Mouse (Mus musculus) megakaryocyte-erythroid progenitor cell, adult 5-6 weeks (primary cell): ENCODE measurements at regions not wholly inside any gene's neighbourhood (a gene's known extent, or its start where the extent isn't known, plus 50 kb on each side); places are given as distances from the start of the nearest gene placed in this dataset.

Experiments
- ATAC-seq: replicated peaks from 2 replicates; pipeline ENCODE4 v1.8.0; 2016; ENCODE audit warnings: mild to moderate bottlenecking, inconsistent platforms; ENCODE audit not compliant: severe bottlenecking, poor library complexity, low FRiP score, low TSS enrichment

DNA sequence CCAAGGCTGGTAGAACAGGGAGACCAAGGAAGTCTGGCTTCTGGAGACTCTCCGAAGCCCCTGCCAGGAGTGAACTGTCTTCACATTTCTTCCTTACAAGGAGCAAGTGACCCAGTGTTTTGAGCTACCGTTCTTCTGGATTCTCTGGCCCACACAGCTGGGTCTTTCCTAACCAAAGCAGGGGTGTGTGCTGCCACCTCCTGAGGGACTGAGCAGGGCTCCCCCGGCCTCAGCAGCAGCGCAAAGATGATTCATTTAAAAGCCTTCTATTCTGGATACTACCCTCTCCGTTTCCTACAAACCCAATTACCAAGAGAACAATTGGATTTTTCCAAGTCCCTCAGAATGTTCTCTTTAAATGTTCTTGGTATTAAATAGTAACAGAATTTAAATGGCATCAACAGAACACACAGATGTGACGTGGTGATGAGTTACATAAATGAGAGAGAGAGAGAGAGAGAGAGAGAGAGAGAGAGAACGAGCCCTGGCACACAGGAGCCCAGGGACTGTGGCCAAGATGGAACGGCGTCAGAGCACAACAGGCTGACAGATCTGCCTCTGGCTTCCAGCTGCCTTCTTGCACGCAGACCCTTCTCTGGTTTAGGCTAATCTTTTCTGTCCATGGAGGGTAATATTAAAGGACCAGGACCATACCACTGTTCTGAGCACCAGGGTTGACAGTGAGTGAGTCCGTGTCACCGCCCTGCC lies 191.6 kb downstream of the Agtpbp1 start:
- no peak for ATAC-seq

DNA sequence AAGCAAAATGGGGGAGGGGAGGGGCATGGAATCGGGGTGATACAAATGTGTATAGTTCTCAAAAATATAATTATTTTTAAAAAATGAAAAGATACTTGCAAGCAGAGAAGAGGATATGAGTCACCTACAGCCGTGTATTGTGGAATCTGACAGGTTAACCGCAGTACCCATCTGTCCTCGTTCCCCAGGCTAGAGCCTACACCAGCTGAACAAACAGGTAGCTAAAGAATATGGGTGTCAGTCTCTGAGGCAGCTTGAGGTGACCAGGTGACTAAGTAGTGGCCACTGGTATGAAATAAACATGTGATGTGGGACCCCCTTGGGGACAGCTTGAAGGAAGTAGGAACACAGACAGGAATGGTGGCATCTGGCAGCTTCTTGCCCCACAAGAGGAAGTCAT lies 192.2 kb downstream of the Agtpbp1 start:
- ATAC-seq = no peak

DNA sequence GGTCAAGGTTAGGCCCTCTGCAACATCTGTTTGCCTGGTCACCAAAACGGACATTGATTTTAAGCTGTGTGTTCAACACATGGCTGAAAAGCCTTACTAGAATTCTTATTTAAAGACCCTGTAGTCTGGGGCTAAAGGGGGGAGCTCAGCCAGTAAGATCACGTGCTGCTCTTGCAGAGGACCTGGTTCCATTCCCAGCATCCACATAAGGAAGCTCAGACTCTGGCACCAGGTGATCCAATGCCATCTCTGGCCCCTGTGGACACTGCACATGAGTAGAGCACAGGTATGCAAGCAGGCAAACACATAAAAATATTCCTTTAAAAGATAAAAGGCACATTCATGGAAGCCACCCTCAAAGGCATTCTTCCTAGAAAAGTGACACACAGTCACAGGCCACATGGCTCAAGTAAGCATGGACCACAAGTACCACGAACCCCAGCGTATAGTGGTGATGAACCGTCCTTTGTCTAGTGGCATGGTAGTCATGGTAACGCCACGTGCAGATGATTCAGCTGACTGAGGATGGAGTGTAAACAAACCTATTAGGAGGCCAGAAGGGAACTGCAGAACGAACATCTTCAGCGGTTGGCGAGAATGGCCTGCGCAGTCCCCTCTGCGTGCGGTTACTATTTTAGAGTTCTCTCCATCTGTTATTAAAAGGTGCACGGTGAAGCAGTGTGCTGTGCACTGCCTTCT lies 197.3 kb downstream of the Agtpbp1 start:
- ATAC-seq = no peak

DNA sequence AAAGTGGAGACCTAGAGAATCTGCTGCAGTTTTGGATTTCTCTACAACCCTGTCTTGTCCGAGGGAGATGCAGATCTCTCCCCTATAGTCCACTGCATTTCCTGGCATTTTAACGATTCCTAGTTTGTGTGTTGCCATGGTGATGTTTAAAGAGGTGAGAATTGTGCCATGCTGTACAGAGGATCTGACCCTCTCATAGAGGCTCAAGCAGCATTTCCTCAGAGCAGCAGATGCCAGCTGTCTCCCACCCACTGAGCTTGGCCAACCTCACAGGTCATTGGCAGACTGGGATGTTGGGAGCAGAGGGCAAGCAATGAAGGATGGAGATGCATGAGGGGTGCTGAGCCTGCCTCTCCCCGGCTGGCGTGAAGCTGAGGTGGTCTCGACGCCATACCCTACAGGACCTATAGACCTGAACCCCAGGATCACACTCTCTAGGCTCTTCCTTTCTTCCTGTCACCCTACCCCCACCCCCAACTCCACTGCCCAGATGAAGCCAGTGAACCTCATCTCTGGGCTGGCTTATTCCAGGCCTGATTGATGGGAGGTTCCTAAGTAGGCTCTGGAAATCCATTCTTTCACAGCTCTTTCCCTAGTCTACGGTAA lies 198.0 kb downstream of the Agtpbp1 start:
- no peak for ATAC-seq

DNA sequence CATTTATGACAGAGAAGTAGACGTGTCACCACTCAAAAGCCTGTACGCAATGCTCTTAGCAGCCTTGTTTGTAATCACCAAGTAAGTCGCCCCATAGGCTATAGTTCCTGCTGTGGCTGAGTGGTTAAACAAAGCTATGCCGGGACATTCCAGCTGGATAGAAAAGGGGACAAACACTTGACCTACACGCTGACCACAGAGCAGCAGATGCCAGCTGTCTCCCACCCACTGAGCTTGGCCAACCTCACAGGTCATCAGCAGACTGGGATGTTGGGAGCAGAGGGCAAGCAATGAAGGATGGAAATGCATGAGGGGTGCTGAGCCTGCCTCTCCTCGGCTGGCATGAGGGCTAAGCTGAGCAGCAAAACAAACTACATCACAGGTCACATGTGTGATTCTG lies 199.2 kb downstream of the Agtpbp1 start:
- no peak for ATAC-seq

DNA sequence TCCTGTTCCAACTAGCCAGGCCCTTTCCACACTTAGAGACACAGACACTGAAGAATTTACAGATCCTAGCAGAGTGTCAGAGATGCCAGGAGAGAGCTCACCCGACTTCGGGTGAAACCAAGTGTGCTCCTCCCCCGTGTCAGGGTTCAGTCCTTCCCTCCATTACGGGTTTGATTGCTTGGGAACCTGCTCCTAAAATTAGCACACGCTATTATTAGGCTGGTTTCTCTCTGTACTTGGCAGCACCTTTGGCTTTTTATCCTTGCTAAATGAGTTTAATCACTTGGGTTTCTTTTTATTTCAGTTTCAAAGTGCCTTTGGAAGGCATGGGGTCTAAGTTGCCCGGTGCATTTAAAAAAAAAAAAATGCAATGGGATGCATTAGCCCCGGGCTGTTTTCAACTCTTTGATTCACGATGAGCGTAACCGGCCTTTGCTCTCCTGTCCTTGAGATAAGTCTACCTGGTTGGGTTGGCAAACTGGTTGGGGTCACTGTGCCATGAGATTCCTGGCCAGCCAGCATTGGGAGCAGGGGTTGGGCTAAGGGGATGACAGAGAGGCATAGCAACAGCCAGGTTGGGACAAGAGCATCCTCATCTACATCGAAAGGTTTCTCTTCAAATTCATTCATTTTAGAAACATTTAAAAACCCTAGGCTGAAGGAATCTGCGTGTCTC lies 214.7 kb downstream of the Agtpbp1 start:
- no peak for ATAC-seq

DNA sequence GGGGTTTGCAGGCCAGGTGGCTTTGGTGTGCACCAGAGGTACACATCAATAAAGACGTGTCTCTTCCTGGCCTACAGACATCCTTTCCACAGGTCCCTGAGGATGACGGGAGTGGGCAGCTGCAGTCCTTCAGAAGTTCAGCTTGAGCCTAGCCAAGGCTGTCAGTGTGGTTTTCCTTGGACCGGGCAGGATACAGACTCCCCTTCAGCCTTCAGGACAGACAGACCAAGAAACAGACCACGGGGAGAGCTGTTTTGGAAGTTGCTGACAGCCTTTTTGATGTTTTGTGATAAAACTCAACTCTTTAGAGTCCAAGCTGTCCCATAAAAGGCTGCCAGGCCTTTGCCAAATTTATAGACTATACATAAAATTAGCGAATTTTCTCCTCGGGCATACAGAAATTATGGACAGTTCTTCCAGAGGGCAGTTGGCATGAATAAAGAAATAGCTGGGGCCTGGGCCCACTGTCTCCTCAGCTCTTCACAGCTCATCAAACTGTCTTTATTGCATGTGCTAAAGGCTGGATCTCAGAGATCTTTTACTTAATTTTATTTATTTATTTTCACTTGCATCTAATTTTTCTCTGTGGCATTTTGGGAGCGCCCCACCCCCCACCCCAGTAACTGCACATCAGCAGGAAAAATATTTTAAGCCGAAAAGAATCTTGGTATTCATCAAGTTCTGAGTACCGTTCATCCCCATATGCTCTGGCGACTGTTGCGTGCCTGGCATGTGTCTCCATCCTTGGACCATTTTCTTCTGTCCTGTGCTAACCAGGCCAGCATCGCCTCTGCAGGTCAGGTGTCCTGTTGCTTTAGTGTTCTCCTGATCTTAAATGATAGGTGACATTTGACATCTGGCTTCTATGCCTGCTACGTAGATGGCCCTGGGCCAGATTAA lies 216.2 kb downstream of the Agtpbp1 start:
- ATAC-seq = no peak

DNA sequence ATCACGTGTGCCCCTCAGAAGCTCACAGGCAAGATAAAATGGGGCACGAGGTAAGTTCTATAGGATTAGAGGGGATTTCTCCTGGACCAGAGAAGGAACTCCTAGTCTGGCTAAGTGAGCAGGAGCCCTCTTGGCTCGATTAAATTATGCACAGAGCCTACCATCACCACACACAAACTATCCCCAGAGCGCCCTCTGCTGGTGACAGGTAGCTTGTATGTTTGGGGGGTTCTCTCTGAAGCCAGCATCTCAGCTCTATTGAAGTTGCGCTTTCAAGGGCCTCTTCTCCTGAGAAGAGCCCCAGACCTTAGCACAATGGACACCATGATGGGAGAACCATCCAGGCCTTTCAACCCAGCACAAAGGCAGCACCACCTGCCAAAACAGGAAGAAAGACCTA lies 219.6 kb downstream of the Agtpbp1 start:
- ATAC-seq = peak; percentile 70; the same call in 1 of the 2 replicates

DNA sequence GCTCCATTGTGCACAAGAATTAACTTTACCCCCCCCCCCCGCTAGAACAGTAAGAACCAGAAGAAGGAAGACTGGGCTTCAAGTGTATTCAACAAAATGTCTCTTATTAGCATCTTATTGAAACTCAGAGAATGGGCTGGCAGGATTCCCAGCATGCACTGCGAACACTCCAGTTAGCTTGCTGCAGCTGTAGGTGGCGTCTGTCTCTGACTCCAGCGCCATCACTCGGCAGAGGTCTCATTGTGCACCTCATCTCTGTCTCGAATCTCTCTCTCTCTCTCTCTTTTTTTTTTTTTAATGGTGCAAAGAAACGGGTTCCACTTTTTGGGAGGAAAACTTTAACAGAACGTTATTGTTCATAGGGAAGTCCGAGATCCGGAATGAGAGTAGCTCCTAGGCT lies 221.6 kb downstream of the Agtpbp1 start:
- no peak for ATAC-seq

DNA sequence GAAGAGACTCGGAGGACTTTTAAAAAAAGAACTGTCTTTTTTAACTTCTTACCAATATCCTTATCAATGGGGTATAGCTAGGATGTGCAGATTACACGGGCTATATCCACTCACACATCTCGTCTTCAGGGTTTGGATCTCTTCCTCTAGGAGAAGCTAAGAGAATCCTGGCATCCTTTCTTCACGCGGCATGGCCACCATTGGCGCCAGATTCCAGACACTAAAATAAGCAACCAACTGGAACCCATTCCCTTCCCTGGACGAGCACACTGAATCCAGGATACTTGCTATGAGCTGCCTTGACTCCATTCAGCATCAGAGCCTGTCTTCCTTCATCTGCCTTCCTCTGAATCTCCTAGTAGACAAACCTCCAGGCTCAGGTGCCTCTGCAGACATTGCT lies 223.7 kb downstream of the Agtpbp1 start:
- no peak for ATAC-seq

DNA sequence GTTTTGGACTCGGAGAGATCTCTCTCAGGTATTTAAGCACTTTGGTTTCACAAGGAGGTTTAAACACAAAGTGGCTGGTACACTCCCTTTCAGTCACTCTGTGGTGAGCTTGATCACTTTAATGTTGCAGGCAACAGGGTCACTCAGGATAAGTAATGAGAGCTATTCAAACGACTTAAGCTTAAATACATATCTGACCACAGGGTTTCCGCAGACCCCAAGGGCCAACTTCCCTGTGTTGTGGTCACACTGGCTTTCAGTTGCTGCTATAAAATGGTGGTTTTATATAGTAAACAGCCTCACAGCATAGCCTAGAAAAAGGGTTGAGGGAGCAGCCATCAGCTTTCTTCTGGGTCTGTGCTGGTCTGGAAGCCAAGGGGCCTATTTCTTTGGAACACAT lies 225.0 kb downstream of the Agtpbp1 start:
- ATAC-seq = no peak

DNA sequence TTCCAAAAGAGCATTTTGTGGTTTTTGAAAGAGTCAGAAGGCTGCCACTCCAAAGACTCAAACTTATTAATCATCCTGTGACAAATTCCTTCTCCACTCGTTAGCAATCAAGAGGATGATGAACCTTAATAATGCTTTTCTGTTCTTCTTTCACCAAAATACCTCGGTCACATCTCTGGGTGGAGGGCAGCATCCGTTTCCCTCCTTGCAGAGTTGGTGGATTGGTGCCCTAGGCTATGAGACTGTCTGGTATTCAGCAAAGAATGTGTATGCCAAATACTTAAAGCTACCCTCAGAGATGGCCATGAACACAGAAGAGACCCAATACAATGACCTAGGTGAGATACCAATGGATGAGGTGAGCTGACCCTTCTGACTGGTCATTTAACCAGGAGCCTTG lies 226.6 kb downstream of the Agtpbp1 start:
- ATAC-seq = no peak

DNA sequence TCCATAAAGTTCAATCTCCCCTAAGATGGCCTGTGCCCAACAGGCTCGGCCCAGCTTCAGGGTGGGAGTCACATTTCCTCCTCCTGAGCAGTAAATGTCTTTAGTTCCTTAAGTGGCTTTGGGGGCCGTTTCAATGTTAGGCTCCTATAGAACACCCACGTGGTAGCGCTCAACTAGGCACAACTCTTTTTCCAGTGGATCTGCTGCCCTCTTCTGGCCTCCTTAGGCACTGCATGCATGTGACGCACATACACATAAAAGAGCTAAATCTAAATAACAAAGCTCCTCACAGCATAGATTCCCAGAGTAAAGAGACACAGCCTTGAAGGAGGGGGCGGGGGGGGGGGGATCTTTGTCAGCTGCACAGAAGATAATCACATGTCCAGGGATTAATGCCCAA lies 233.6 kb downstream of the Agtpbp1 start:
- no peak for ATAC-seq

DNA sequence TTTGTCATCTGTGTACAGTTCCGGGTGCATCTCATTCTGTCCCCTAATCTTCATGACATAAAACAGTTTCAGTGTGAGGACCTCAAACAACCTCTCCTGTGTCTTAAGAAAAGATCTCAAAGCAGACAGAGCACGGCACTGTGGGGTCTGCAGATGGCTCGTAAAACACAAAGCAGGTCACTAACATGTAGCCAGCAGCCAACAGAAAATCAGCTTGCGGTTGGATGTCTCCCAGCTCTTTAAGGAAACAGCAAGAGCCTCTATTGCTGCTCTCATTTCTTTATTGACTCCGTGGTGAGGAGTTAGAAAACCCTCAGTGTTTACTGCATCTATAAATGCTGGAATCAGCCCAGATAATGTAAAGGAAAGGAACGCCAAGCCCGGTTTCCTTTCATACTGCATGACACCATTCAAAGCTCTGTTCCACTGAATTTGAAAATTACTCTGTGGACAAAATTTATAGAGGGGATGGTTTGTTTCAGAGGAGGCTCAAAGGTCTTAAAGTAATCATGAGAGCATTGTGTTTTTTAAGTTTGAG lies 234.3 kb downstream of the Agtpbp1 start:
- ATAC-seq = no peak

DNA sequence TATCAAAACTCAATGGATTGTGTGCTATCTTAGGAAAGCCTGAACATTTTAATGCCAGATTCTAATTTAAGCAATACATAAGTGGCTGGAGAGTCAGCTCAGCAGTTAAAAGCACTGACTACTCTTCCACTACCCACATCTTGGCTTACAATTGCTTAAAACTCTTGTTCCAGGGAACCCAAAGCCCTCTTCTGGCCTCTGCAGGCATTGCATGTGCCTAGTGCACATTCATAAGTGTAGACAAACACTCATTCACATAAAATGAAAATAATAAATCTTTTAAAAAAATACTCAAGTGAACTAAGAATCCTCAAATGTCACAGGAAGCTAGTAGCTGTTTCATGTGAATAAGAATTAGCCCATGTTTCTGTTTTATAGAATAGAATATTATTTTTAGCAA lies 236.5 kb downstream of the Agtpbp1 start:
- ATAC-seq = no peak

DNA sequence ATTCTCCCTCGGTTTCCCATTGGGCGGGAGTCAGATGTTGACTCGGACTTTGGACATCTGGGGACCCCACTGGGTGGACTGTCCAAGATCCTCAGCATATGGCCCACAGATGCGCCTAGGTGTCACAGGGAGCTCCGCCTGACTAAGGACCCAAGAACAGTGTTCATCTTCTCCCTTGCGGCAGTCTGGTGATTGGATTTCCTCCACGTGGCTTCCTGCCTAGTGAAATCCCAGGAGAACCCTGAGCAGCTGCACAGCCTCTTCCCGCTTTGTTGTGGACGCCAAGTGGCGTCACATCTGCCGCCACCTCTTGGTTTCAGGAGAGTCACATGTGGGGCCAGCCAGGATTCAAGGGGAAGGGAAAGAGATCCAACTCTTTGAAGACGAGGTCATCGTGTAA lies 243.2 kb downstream of the Agtpbp1 start:
- no peak for ATAC-seq

DNA sequence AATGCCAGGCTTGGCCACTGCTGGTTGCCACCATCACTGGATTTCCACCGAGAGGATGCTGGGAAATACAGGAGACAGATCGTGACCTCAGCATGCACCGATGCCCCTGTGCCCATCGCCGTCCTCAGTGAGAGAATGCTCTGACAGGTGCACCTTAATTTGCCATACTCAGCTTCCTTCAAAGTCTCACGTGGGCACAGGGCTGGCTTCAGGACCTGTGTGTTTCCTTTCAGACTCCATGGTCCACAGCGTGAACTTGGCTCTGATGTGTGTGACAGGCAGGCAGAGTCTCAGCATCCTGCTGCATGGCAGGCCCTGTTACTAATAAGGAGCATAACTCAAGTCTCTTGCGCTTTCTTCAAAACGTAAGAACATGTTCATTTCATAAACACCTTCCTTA lies 246.6 kb downstream of the Agtpbp1 start:
- ATAC-seq = no peak

DNA sequence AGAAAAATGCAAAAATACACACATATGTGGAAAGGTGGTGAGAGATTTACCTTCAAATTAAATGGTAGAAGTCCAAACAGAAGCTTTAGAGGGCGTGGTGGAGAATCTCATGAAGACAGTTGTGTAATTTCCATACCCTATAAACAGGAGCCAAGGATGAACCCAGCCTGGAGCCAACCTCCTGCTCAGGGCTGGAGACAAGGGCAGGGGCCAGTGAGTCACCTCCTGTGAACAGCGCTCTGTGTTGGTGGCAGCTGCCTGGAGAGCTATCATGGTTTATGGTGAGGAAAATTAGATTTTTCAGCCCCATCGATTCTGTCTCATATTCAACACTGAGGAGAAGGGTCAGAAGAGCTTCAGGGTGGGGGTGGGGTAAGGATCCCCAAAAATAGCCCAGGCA lies 261.1 kb downstream of the Agtpbp1 start:
- ATAC-seq = no peak

DNA sequence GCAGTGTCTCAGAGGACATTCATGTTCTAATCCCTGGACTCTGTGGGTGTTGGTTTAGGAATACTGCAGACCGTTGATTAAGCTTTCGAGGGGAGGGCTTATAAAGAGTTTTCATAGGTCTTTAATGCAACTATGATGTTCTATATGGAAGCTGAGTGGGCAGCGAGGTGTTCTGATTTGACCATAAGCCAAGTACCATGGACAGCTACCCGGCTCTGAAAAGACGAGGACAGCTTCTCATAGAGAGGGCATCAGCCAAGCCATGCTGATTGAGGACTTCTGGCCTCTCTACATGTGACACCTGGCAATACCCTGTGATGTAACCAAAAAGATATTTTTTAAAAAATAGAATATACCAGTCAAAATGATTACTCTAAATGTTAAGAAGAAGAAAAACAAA lies 261.6 kb downstream of the Agtpbp1 start:
- no peak for ATAC-seq
